Mouse (Mus musculus) NIH3T3 (cell line): ENCODE measurements around the gene Sult2a3.
"Not testable (repeated sequence)": the region's sequence is repeated elsewhere in the genome, so short reads cannot be mapped to it uniquely, and the experiment has no call there.

Experiments
- DNase-seq: peaks from one replicate; pipeline ENCODE4 v3.0.0-alpha.2; 2012; ENCODE audit warnings: low read depth

Gene Sult2a3

GRCm38 (mm10) chr7:14122944-14123343, at the start of gene Sult2a3:
Sult2a3 (minus strand) TSS chr7:14123044.
- DNase-seq, result no peak

DNA sequence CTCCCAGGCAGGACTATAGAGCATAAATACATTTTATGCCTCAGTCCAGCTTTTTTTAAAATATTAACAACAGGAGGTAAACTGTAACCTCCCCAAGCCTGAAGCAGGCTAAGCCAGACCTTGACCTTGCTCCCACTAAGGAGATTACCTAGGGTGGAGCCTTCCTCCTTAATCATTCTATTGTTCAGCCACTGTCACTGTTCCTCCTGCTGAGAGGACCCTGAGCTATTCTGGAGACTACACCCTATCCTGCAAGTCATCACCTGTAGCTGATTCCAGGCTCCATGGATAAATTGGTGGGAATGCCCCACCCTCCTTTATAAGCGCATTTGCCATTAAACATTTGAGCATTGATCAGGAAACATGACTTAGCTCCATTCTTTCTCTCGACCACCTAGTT, 2.4 kb downstream of the Sult2a3 start:
- DNase-seq, result no peak

DNA sequence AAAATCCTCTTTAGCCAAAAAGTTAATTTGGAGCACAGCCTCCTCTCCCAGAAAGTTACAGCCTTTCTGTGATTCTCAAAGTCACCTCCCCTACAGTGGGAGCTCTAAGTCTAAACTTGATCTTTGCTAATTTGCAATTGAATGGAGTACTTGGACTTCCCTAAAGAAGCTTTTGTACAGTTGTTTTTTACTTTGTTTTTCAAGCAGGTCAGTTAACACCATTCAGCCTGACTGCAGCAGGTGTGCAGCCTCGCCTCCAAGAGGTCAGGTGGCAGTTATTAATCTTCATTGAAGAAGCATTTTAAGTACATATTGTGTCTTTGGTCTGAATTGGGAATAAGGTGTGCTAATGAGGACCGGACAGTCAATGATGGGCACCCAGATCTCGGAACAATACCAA, 3.0 kb downstream of the Sult2a3 start:
- DNase-seq, result not testable (repeated sequence)

- DNase-seq, result no peak
Observed at GRCm38 (mm10) chr7:14116761-14117160, 6.1 kb downstream of the Sult2a3 start.

- DNase-seq, result not testable (repeated sequence)
Observed at GRCm38 (mm10) chr7:14114471-14114870, 8.4 kb downstream of the Sult2a3 start.

- DNase-seq, result not testable (repeated sequence)
Observed at GRCm38 (mm10) chr7:14047821-14048220, 75.0 kb downstream of the Sult2a3 start.

DNA sequence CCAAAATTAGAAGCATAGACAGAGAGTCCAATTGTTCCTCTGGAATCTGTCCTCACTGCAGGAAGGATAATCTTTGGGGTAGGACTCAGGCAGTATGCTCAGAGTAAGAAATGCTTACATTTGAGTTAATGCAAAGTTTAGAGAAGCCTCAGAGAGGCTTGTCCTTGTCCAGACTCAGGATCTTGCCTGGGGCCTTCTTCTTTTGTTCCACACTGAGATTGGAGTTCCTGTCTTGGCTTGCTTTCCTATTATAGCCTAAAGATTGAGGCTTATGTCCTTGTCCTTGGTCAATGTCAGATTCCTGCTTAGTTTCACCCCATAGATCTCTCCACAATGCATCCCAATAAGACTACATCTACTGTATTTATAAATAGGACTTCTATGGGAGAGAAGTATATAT, 92.0 kb downstream of the Sult2a3 start:
- not testable (repeated sequence) for DNase-seq
